Mouse (Mus musculus): ENCODE measurements around the gene Lrrc66.

DNA sequence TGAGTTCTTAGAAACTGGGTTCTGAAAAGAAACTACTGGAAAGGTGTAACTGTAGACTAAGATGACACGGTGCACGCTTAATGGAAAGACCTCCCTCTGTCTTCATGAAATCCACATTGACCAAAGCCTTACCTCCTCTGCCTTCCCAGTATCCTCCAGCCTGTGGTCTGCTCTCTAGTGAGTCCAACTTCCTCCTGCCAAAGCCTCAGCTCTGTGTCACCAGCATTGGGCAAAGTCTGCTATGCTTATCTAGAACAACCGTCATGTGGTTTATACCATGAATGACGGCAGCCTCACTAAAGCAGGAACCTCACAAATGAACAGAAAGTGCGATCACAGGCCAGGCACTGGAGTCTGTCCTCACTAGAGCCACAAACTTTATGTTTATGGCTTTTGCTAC is 2.2 kb downstream of the Lrrc66 start:
- no peak for TF ChIP-seq CTCF (IDR thresholded peaks at IDR 0.05; ENCODE audit: low read depth)
- no peak for TF ChIP-seq EP300 (IDR thresholded peaks at IDR 0.05; ENCODE audit: low read depth)

Measured in liver, postnatal 0 days (tissue).